Mouse (Mus musculus) telencephalon, adult 2 months (tissue): ENCODE measurements at regions not wholly inside any gene's neighbourhood (a gene's known extent, or its start where the extent isn't known, plus 50 kb on each side); places are given as distances from the start of the nearest gene placed in this dataset.
"Not testable (repeated sequence)": the region's sequence is repeated elsewhere in the genome, so short reads cannot be mapped to it uniquely, and the experiment has no call there.

Experiments
- DNase-seq: peaks from one replicate; pipeline ENCODE4 v3.0.0-alpha.2; 2011; ENCODE audit warnings: low read depth, low spot score

- DNase-seq, result peak; percentile 80
Observed at GRCm38 (mm10) chr14:37571971-37572370, 436.9 kb upstream of the Ghitm start.

- no peak for DNase-seq
Observed at GRCm38 (mm10) chr14:37558258-37558657, 423.2 kb upstream of the Ghitm start.

- no peak for DNase-seq
Observed at GRCm38 (mm10) chr14:37523616-37524015, 388.5 kb upstream of the Ghitm start.

GRCm38 (mm10) chr14:37520631-37521030, 385.6 kb upstream of the Ghitm start:
- not testable (repeated sequence) for DNase-seq

GRCm38 (mm10) chr14:37505314-37505713, 370.2 kb upstream of the Ghitm start:
- no peak for DNase-seq

- no peak for DNase-seq
Observed at GRCm38 (mm10) chr14:37490711-37491110, 355.6 kb upstream of the Ghitm start.

- DNase-seq, result no peak
Observed at GRCm38 (mm10) chr14:37485292-37485691, 350.2 kb upstream of the Ghitm start.

GRCm38 (mm10) chr14:37477599-37477998, 342.5 kb upstream of the Ghitm start:
- DNase-seq, result no peak

GRCm38 (mm10) chr14:37468711-37469110, 333.6 kb upstream of the Ghitm start:
- peak; percentile 67 for DNase-seq

- no peak for DNase-seq
Observed at GRCm38 (mm10) chr14:37440874-37441273, 305.8 kb upstream of the Ghitm start.

GRCm38 (mm10) chr14:37430656-37431055, 295.6 kb upstream of the Ghitm start:
- DNase-seq, result peak; percentile 3

- peak; percentile 54 for DNase-seq
Observed at GRCm38 (mm10) chr14:37425506-37425905, 290.4 kb upstream of the Ghitm start.

- no peak for DNase-seq
Observed at GRCm38 (mm10) chr14:37421566-37421965, 286.5 kb upstream of the Ghitm start.

- not testable (repeated sequence) for DNase-seq
Observed at GRCm38 (mm10) chr14:37412583-37412982, 277.5 kb upstream of the Ghitm start.

- peak; percentile 21 for DNase-seq
Observed at GRCm38 (mm10) chr14:37371972-37372371, 236.9 kb upstream of the Ghitm start.

- no peak for DNase-seq
Observed at GRCm38 (mm10) chr14:37361896-37362295, 226.8 kb upstream of the Ghitm start.

GRCm38 (mm10) chr14:37355968-37356704, 221.1 kb upstream of the Ghitm start:
- DNase-seq, result peak; percentile 63

GRCm38 (mm10) chr14:37323392-37323791, 188.3 kb upstream of the Ghitm start:
- no peak for DNase-seq

GRCm38 (mm10) chr14:37315239-37315895, 180.3 kb upstream of the Ghitm start:
- DNase-seq, result peak; percentile 34

- DNase-seq, result peak; percentile 55
Observed at GRCm38 (mm10) chr14:37313906-37314305, 178.8 kb upstream of the Ghitm start.

GRCm38 (mm10) chr14:37312887-37313286, 177.8 kb upstream of the Ghitm start:
- DNase-seq, result no peak

GRCm38 (mm10) chr14:37306622-37307274, 171.7 kb upstream of the Ghitm start:
- DNase-seq, result no peak

- DNase-seq, result no peak
Observed at GRCm38 (mm10) chr14:37298631-37299030, 163.6 kb upstream of the Ghitm start.
